Mouse (Mus musculus) cortical plate, adult 2 months (tissue): ENCODE data around the gene Ano9. TPM values are rescaled to one million over a fixed set of nuclear protein-coding genes. Genes with fewer than 3 reads are reported as not detected.

Experiments used
- H3K27ac ChIP-seq: fragments of 200-500 bp; 2 replicates; pipeline ENCODE4 v1.5.1; 2012; ENCODE audit warnings: low read length, control low read depth, inconsistent platforms; ENCODE audit not compliant: insufficient read depth
- H3K4me1 ChIP-seq: fragments of 200-500 bp; 2 replicates; pipeline ENCODE4 v1.6.1; 2011; ENCODE audit warnings: low read length; ENCODE audit not compliant: control insufficient read depth, insufficient read depth
- H3K4me3 ChIP-seq: fragments of 200-500 bp; 2 replicates; pipeline ENCODE4 v1.5.1; 2011; ENCODE audit warnings: mild to moderate bottlenecking, low read length, control low read depth; ENCODE audit not compliant: insufficient read depth
- CTCF ChIP-seq: fragments of 200-500 bp; IDR thresholded peaks from 2 replicates; pipeline ENCODE4 v1.5.1; 2011; ENCODE audit warnings: mild to moderate bottlenecking, control low read depth, low read length; ENCODE audit not compliant: insufficient read depth; ENCODE audit errors: extremely low read depth
- POLR2A ChIP-seq: fragments of 200-500 bp; IDR thresholded peaks from 2 replicates; pipeline ENCODE4 v1.6.1; 2011; ENCODE audit warnings: mild to moderate bottlenecking, low read length, control low read depth; ENCODE audit not compliant: insufficient read depth; ENCODE audit errors: extremely low read depth
- polyA plus RNA-seq: library from polyadenylated mRNA; depleted of rRNA; stranded (reverse); fragments of >200 nt; gene quantifications from 2 replicates; pipeline ENCODE4 v1.2.3, GENCODE M21; 2012

Gene Ano9
- polyA plus RNA-seq, 1 experiment = not detected

DNA sequence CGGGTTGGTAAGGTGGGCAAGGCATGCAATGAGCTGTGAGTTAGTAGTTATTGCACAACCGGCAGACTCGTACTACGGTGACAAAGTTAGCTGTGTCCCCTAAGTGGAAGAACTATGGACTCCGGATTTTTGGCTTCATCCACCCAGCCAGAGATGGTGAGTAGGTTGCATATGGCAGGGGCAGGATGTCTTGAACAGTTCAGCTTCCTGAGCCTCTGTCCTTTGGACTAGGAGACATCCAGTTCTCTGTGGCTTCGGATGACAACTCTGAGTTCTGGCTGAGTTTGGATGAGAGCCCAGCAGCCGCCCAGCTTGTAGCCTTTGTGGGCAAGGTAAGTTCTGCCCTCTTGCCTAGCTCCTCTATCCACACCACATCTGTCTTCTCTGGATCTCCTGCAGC lies 53.0 kb downstream of the Ano9 start:
- Histone ChIP-seq H3K4me3 (no peak overlapping the region), H3K27ac (no peak overlapping the region), H3K4me1 (peaks cover 5% of the 10 kb centered on the region)
- TF ChIP-seq CTCF = no peak
- TF ChIP-seq POLR2A = no peak

GRCm38 (mm10) chr7:141064175-141064574 lies 53.4 kb downstream of the Ano9 start:
- Histone ChIP-seq H3K4me1 (peaks cover 5% of the 10 kb centered on the region), H3K4me3 (no peak overlapping the region), H3K27ac (no peak overlapping the region)
- no peak for TF ChIP-seq CTCF
- TF ChIP-seq POLR2A = no peak

DNA sequence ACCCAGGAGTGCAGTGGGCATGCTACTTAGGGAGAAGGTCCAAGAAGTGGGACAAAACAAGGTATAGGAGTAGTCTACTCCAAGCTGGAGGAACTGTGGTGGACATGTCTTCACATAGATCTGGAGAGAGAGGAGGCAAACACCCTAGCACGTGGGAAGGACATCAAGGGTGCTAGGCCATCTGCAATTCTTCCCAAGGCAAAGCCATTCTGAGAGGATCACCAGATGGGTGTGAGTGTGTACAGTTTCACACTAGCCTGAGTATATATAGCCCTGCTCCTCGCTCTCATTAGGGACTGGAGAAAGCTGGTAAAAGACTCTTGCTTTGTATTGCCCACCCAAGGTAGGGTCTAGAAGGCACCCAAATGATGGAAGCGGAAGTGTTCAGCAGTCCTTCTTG lies 54.3 kb downstream of the Ano9 start:
- Histone ChIP-seq H3K4me1 (peaks cover 5% of the 10 kb centered on the region), H3K4me3 (no peak overlapping the region), H3K27ac (no peak overlapping the region)
- TF ChIP-seq CTCF (no peak), POLR2A (no peak)

DNA sequence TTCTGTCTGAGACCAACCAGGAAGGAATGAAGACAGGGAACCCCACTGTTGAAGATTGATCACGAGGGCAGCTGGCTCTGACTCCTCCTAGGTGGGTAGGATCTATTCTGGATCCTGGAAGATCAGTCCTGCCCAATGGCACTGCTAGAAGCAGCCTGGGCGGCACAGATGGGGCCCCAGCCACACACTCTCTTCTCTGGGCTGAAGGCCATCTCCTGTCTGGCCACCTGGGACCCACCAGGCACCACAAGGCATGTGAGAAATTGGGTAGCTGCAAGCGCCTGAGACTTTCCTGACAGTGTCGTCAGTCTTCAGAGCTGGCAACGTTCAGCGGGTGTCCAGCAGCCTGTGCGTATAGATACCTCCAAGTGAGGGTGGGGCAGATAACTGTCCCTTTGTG lies 55.1 kb downstream of the Ano9 start:
- Histone ChIP-seq H3K4me1 (peaks cover 5% of the 10 kb centered on the region), H3K4me3 (peak overlapping the region; percentile 69; the same call in 1 of the 2 replicates), H3K27ac (no peak overlapping the region)

GRCm38 (mm10) chr7:141061269-141061692 lies 56.3 kb downstream of the Ano9 start:
- TF ChIP-seq CTCF (no peak), POLR2A (no peak)
- Histone ChIP-seq H3K4me3 (peak overlapping the region; percentile 69), H3K4me1 (peaks cover 5% of the 10 kb centered on the region), H3K27ac (peak overlapping the region; percentile 53)

More for the DNA sequence above, 55.1 kb downstream of the Ano9 start:
- TF ChIP-seq CTCF = no peak
- TF ChIP-seq POLR2A = no peak

GRCm38 (mm10) chr7:141060426-141061242 lies 57.0 kb downstream of the Ano9 start, which contains the start of gene B4galnt4:
TSS of gene B4galnt4 (plus strand) at chr7:141061104.
- H3K27ac ChIP-seq = peak within 1 kb of the TSS; percentile 74
- H3K4me3 ChIP-seq = peak within 1 kb of the TSS; percentile 69
- peaks cover 5% of the 10 kb centered on the region for H3K4me1 ChIP-seq
- TF ChIP-seq POLR2A (peak; percentile 83), CTCF (no peak)

DNA sequence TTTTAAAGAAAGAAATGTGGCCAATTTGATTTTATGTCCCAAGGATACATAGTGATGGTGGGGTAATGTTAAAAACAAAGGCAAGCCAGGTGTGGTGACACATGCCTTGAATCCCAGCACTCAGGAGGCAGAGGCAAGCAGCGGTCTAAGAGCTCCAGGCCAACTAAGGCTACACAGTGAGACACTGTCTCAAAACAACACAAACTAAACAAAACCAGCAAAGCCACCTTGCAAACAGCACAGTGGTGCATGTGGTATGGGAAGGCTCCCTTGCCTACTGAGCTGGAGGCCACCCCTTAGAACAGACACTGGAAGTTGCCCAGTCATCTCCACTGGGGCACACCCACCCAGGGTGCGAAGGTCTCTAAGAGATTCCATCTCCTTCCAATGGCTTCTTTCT lies 57.7 kb downstream of the Ano9 start:
- Histone ChIP-seq H3K4me1 (peaks cover 5% of the 10 kb centered on the region), H3K27ac (peak overlapping the region; percentile 74; the same call in 1 of the 2 replicates), H3K4me3 (peak overlapping the region; percentile 69)
- TF ChIP-seq CTCF (no peak), POLR2A (no peak)

- TF ChIP-seq POLR2A = no peak
- TF ChIP-seq CTCF = no peak
- H3K27ac ChIP-seq = no peak overlapping the region
- peaks cover 5% of the 10 kb centered on the region; the same call in 1 of the 2 replicates for H3K4me1 ChIP-seq
- H3K4me3 ChIP-seq = no peak overlapping the region
These were observed 58.8 kb downstream of the Ano9 start for GRCm38 (mm10) chr7:141058601-141059341.

- Histone ChIP-seq H3K4me3 (no peak overlapping the region), H3K4me1 (peaks cover 3% of the 10 kb centered on the region; the same call in 1 of the 2 replicates), H3K27ac (no peak overlapping the region)
- TF ChIP-seq CTCF (no peak), POLR2A (no peak)
These were observed 60.1 kb downstream of the Ano9 start for GRCm38 (mm10) chr7:141057541-141057940.
